Comparison of ENCODE assay signal across 24 mouse cellular contexts in the genomic region with DNA sequence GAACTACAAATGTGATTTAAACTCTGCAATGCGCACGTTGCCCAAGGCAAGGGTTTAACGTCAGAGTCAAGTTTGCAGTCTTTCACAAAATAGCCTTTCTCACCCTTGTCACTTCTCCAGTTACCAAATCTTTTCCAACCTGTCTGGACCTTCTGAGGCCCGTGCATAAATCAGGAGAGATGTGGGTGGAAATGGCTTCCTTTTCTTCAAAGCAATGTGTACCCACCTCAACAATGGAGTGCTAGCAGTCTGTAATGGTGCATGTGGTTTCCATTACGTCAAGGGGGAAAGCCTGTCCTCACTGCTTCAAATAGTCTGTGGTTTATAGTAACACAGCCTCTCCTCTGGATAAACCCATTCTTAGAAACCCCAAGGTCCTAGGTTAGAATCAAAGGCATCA. TPM values are rescaled to one million over a fixed set of nuclear protein-coding genes. Genes with fewer than 3 reads are reported as not detected.
DNase-seq lines count a peak whose midpoint lies in the region; ATAC-seq lines count a peak whose summit lies in the region.
"Had no signal": no experiment of that assay in that cellular context is flagged by ENCODE, and none has a peak within 500 bp of the region (broad histone marks: within the 10 kb centered on the region; RNA-seq: fewer than 3 reads in every experiment).

No protein-coding gene starts in this region.

- WGBS in embryonic facial prominence, embryonic 12.5 days: 21% methylated on average over 5 of the region's 5 CpGs

- peak; percentile 51 for DNase-seq in embryo, embryonic 10 days (ENCODE audit: low spot score)
- DNase-seq in embryo, embryonic 9.5 days (ENCODE audit: extremely low spot score): no peak
- DNase-seq in mesoderm, embryonic 11.5 days (ENCODE audit: low read depth, low spot score): peak; percentile 43
- no peak for DNase-seq in testis, postnatal 10 days (ENCODE audit: low spot score)
- DNase-seq in kidney, adult 8-10 months: no peak
- DNase-seq in left cerebral cortex, postnatal 10 days (ENCODE audit: extremely low spot score in 1 of 2, low spot score in 2 of 2): no peak
- DNase-seq: adrenal gland, postnatal 25 days; cerebellum, adult 9-10 months; forebrain, postnatal 0 days; gastrocnemius, postnatal 36 days; heart, adult 2 months; kidney, postnatal 25 days; lung, adult 2 months; lung, postnatal 14 days; midbrain, embryonic 14.5 days; right cerebral cortex, postnatal 14 days; thymus, postnatal 36 days had no signal

- ATAC-seq in embryonic facial prominence, embryonic 12.5 days (ENCODE audit: insufficient number of reproducible peaks, insufficient read depth, low FRiP score, low TSS enrichment): peak; percentile 47; the same call in 1 of the 2 replicates
- ATAC-seq in inflammation-experienced regulatory T-cells, adult 6 months: peak; percentile 48
- ATAC-seq: forebrain, postnatal 0 days; intestine, embryonic 16.5 days; liver, embryonic 12.5 days had no signal

- no peak overlapping the region for H3K9ac ChIP-seq in embryonic facial prominence, embryonic 12.5 days
- H3K9ac ChIP-seq: forebrain, postnatal 0 days; hindbrain, embryonic 14.5 days; liver, embryonic 12.5 days; neural tube, embryonic 12.5 days had no signal

- intact Hi-C loops in left cerebral cortex, postnatal 10 days (cut with DNase I): no loop called here

- no peak overlapping the region for H3K4me2 ChIP-seq in embryonic facial prominence, embryonic 12.5 days (replicated peaks)
- H3K4me2 ChIP-seq: hindbrain, embryonic 14.5 days; liver, embryonic 12.5 days; neural tube, embryonic 12.5 days had no signal

- no peaks in the 10 kb centered on the region for H3K36me3 ChIP-seq in embryonic facial prominence, embryonic 12.5 days
- H3K36me3 ChIP-seq: liver, embryonic 12.5 days; neural tube, embryonic 12.5 days had no signal

- H3K4me3 ChIP-seq in embryonic facial prominence, embryonic 12.5 days: no peak overlapping the region
- H3K4me3 ChIP-seq: heart, adult 2 months; layer of hippocampus, adult 2 months; liver, embryonic 12.5 days; neural tube, embryonic 12.5 days had no signal

- no peaks in the 10 kb centered on the region for H3K9me3 ChIP-seq in embryonic facial prominence, embryonic 12.5 days
- H3K9me3 ChIP-seq: liver, embryonic 12.5 days; neural tube, embryonic 12.5 days had no signal

- peak overlapping the region; percentile 76 for H3K27ac ChIP-seq in embryonic facial prominence, embryonic 12.5 days
- H3K27ac ChIP-seq: heart, adult 2 months; hindbrain, embryonic 14.5 days; layer of hippocampus, adult 2 months; liver, embryonic 12.5 days; neural tube, embryonic 12.5 days had no signal

- H3K4me1 ChIP-seq in embryonic facial prominence, embryonic 12.5 days: peaks cover 27% of the 10 kb centered on the region
- H3K4me1 ChIP-seq: liver, embryonic 12.5 days; neural tube, embryonic 12.5 days had no signal

- no peaks in the 10 kb centered on the region for H3K27me3 ChIP-seq in embryonic facial prominence, embryonic 12.5 days
- H3K27me3 ChIP-seq: liver, embryonic 12.5 days; neural tube, embryonic 12.5 days had no signal

RNA-seq across cellular contexts. Expression of gene Gorab, which starts 29.0 kb away (rescaled TPM):
- polyA plus RNA-seq in embryonic facial prominence, embryonic 12.5 days (2016; fragmentation: Nextera tagmentation; extraction: Ambion mirVana): 39.0 and 40.6 TPM in 2 replicates
- polyA plus RNA-seq in inflammation-experienced regulatory T-cells, adult 6 months (2017; shearing (Covaris generic)): 10 to 100 TPM; 11.6 to 13.2 (median 12.4) TPM
- 10 to 100 TPM; 10.8 to 10.9 TPM for total RNA-seq in left cerebral cortex, postnatal 10 days (2021)

Comparison
In these comparisons a context has a peak if more than half of its experiments do, and no peak if none do; other contexts are left out.
1. DNase-seq: peak in embryo, embryonic 10 days (single experiment) and mesoderm, embryonic 11.5 days (single experiment); none in embryo, embryonic 9.5 days (single experiment), testis, postnatal 10 days (single experiment), kidney, adult 8-10 months (0 of 2) and left cerebral cortex, postnatal 10 days (0 of 2).